ENCODE assay signal across 8 mouse cellular contexts in genomic region chr2:161499097-161499899, GRCm38 (mm10).
DNase-seq lines count a peak whose midpoint lies in the region; ATAC-seq and TF ChIP-seq lines count a peak whose summit lies in the region.

No protein-coding gene starts in this region.

- no peak for TF ChIP-seq CTCF in layer of hippocampus, adult 2 months (conservative IDR thresholded peaks at IDR 0.05)
- TF ChIP-seq CTCF in intestine, postnatal 0 days (IDR thresholded peaks at IDR 0.05; ENCODE audit: low read depth), result no peak

- H3K27me3 ChIP-seq in embryonic facial prominence, embryonic 14.5 days (replicated peaks; ENCODE audit: control insufficient read depth, insufficient read depth, low read length), result no peaks in the 10 kb centered on the region
- no peaks in the 10 kb centered on the region for H3K27me3 ChIP-seq in intestine, postnatal 0 days (replicated peaks; ENCODE audit: control insufficient read depth, insufficient read depth, low read length)

- peak overlapping the region; percentile 41 for H3K4me3 ChIP-seq in layer of hippocampus, adult 2 months
- H3K4me3 ChIP-seq in embryonic facial prominence, embryonic 14.5 days (ENCODE audit: low read depth, low read length), result peak overlapping the region; percentile 20; the same call in 1 of the 2 replicates
- no peak overlapping the region for H3K4me3 ChIP-seq in intestine, postnatal 0 days (ENCODE audit: low read depth, low read length)

- no peaks in the 10 kb centered on the region for H3K36me3 ChIP-seq in embryonic facial prominence, embryonic 14.5 days (ENCODE audit: control insufficient read depth, insufficient read depth, low read length)
- H3K36me3 ChIP-seq in intestine, postnatal 0 days (ENCODE audit: control insufficient read depth, insufficient read depth), result no peaks in the 10 kb centered on the region

- H3K4me2 ChIP-seq in embryonic facial prominence, embryonic 14.5 days (ENCODE audit: low read depth, low read length), result peak overlapping the region; percentile 52
- peak overlapping the region; percentile 37 for H3K4me2 ChIP-seq in intestine, postnatal 0 days (replicated peaks; ENCODE audit: low read depth)

- no peak for DNase-seq in layer of hippocampus, adult 2 months (ENCODE audit: low spot score in 2 of 2)
- no peak for DNase-seq in layer of hippocampus, postnatal 14 days (ENCODE audit: low spot score in 2 of 2)
- peak; percentile 14 for DNase-seq in embryonic facial prominence, embryonic 14.5 days (ENCODE audit: low spot score)
- DNase-seq in retina, postnatal 1 day, result peak; percentile 76
- DNase-seq in right cerebral cortex, adult 18-20 months, result no peak
- no peak for DNase-seq in cerebellum, postnatal 4 days (ENCODE audit: low spot score in 2 of 2)
- no peak for DNase-seq in urinary bladder, postnatal 25 days (ENCODE audit: low spot score)

- no peak overlapping the region for H3K27ac ChIP-seq in layer of hippocampus, adult 2 months
- no peak overlapping the region for H3K27ac ChIP-seq in embryonic facial prominence, embryonic 14.5 days (replicated peaks; ENCODE audit: low read depth, low read length)
- no peak overlapping the region for H3K27ac ChIP-seq in intestine, postnatal 0 days (ENCODE audit: low read depth, low read length)

- H3K9me3 ChIP-seq in embryonic facial prominence, embryonic 14.5 days (ENCODE audit: control insufficient read depth, low read length), result no peaks in the 10 kb centered on the region
- no peaks in the 10 kb centered on the region for H3K9me3 ChIP-seq in intestine, postnatal 0 days (ENCODE audit: control insufficient read depth)

- no peaks in the 10 kb centered on the region; the same call in 1 of the 2 replicates for H3K4me1 ChIP-seq in embryonic facial prominence, embryonic 14.5 days (ENCODE audit: control insufficient read depth, insufficient read depth, low read length)
- no peaks in the 10 kb centered on the region for H3K4me1 ChIP-seq in intestine, postnatal 0 days (replicated peaks; ENCODE audit: control insufficient read depth, insufficient read depth, low read length)

- WGBS in embryonic facial prominence, embryonic 14.5 days, result 4% methylated on average over 13 of the region's 13 CpGs
- 11% methylated on average over 13 of the region's 13 CpGs for WGBS in intestine, postnatal 0 days

- ATAC-seq in embryonic facial prominence, embryonic 14.5 days (ENCODE audit: low read depth), result no peak
- no peak for ATAC-seq in intestine, postnatal 0 days

- H3K9ac ChIP-seq in embryonic facial prominence, embryonic 14.5 days (ENCODE audit: low read depth, low read length), result peak overlapping the region; percentile 20; the same call in 1 of the 2 replicates
- H3K9ac ChIP-seq in intestine, postnatal 0 days (ENCODE audit: low read depth, low read length), result no peak overlapping the region

Comparison
In these comparisons a context has a peak if more than half of its experiments do, and no peak if none do; other contexts are left out.
1. DNase-seq: peak in embryonic facial prominence, embryonic 14.5 days (single experiment) and retina, postnatal 1 day (single experiment); none in layer of hippocampus, adult 2 months (0 of 2), layer of hippocampus, postnatal 14 days (0 of 2), right cerebral cortex, adult 18-20 months (single experiment), cerebellum, postnatal 4 days (0 of 2) and urinary bladder, postnatal 25 days (single experiment).